Mouse (Mus musculus): Measurements from ENCODE around the gene Fam98c. TPM values are rescaled to one million over a fixed set of nuclear protein-coding genes. Genes with fewer than 3 reads are reported as not detected.

Fam98c gene
- total RNA-seq, 2 experiments from 2014 or later = 11.2 to 11.4 TPM

DNA sequence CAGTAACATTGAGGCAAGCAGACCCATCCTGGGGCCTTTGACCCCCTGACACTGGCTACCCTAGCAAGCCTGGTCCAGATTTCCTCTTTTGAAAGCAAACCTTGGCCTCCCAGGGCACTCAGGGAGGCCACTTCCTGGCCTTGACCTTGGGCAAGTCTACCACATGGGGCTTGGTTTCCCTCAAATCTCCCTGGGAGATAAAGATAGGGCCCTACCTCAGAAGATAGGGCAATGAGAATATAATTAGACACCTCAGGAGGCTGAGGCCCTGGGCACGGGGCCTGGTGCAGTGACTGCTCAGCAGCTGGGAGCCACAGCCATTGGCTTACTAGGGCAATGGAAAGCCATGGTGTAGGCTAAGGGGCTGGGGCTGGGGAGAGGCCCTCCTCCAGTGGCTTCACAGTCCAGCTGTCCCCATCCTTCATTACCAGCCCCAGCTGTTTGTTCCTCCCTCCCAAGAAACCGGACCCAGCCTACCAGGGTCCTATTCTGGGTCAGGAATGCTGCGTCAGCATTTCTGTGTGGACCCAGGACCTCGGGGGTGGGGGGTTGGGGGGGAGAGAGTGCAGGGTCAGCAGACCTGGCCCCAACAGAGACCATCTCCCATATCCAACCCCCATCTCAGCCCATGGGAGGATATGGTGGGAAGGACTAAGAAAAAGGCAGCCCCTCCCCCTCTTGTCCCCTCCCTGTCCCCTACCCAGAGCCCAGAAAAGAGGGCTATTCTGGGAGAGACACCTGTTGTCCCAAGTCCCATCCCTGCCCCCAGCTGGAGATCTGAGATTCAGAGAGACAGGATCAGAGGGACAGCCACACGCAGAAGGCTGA, 32.3 kb downstream of the Fam98c start:
- no peak for DNase-seq (ENCODE audit: low spot score)
- intact Hi-C loops (cut with DNase I) = no loop called here

GRCm38 (mm10) chr7:29122821-29123220, 33.2 kb downstream of the Fam98c start:
- no peak for DNase-seq (ENCODE audit: low spot score)
- intact Hi-C loops (cut with DNase I) = no loop called here

- intact Hi-C loops (cut with DNase I) = no loop called here
Observed at GRCm38 (mm10) chr7:29119526-29119925, 36.5 kb downstream of the Fam98c start.

GRCm38 (mm10) chr7:29118142-29118851, 37.7 kb downstream of the Fam98c start:
- no peak for DNase-seq (ENCODE audit: low spot score)
- intact Hi-C loops (cut with DNase I) = no loop called here

More at GRCm38 (mm10) chr7:29119526-29119925, 36.5 kb downstream of the Fam98c start:
- no peak for DNase-seq (ENCODE audit: low spot score)

- DNase-seq (ENCODE audit: low spot score) = no peak
Observed at GRCm38 (mm10) chr7:29108992-29109955, 46.8 kb downstream of the Fam98c start.

More at GRCm38 (mm10) chr7:29108992-29109955, 46.8 kb downstream of the Fam98c start:
- intact Hi-C loops (cut with DNase I) = no loop called here

Other genes with a start within 250 kb of the Fam98c start
- gene Actn4, start 193.9 kb downstream of the Fam98c start, total RNA-seq (2021) = 100 to 1,000 TPM in 1 of 2 experiments, 10 to 100 TPM in 1; 77.0 to 101 TPM
- 100 to 1,000 TPM; 148 to 164 TPM for gene Eif3k, start 174.4 kb downstream of the Fam98c start, total RNA-seq (2021)
- gene Map4k1, start 174.2 kb downstream of the Fam98c start, total RNA-seq (2021) = 1 to 10 TPM in 1 of 2 experiments, under 1 TPM in 1; 0.44 to 1.3 TPM
- not detected for gene Ryr1, start 31.1 kb downstream of the Fam98c start, total RNA-seq (2021)
- gene Rasgrp4, start 21.4 kb downstream of the Fam98c start, total RNA-seq (2021) = 1 to 10 TPM; 1.4 TPM
- gene Ggn, start 14.0 kb upstream of the Fam98c start, total RNA-seq (2021) = under 1 TPM; 0.39 to 0.45 TPM
- under 1 TPM; 0.36 to 0.49 TPM for gene Spred3, start 14.2 kb upstream of the Fam98c start, total RNA-seq (2021)
- 100 to 1,000 TPM; 118 to 125 TPM for gene Psmd8, start 24.5 kb upstream of the Fam98c start, total RNA-seq (2021)
- gene Catsperg1, start 57.8 kb upstream of the Fam98c start, total RNA-seq (2021) = under 1 TPM; 0.16 to 0.34 TPM
- 1 to 10 TPM; 2.4 to 2.5 TPM for gene Kcnk6, start 76.3 kb upstream of the Fam98c start, total RNA-seq (2021)
- 10 to 100 TPM; 75.2 to 78.9 TPM for gene Yif1b, start 82.1 kb upstream of the Fam98c start, total RNA-seq (2021)
- 1 to 10 TPM in 1 of 2 experiments, under 1 TPM in 1; 0.73 to 3.7 TPM for gene 2200002D01Rik, start 92.2 kb upstream of the Fam98c start, total RNA-seq (2021)
- gene Spint2, start 125.7 kb upstream of the Fam98c start, total RNA-seq (2021) = 10 to 100 TPM; 33.5 to 37.1 TPM
- gene Ppp1r14a, start 133.1 kb upstream of the Fam98c start, total RNA-seq (2021) = 1 to 10 TPM; 9.6 to 9.9 TPM
- under 1 TPM in 1 of 2 experiments, not detected in 1; 0.53 TPM for gene Dpf1, start 147.7 kb upstream of the Fam98c start, total RNA-seq (2021)